Mouse (Mus musculus): ENCODE results near the gene Plxnc1. TPM values are rescaled to one million over a fixed set of nuclear protein-coding genes. Genes with fewer than 3 reads are reported as not detected.

The Plxnc1 gene
- total and polyA plus RNA-seq, 2 experiments = 2.7 to 13.9 TPM

DNA sequence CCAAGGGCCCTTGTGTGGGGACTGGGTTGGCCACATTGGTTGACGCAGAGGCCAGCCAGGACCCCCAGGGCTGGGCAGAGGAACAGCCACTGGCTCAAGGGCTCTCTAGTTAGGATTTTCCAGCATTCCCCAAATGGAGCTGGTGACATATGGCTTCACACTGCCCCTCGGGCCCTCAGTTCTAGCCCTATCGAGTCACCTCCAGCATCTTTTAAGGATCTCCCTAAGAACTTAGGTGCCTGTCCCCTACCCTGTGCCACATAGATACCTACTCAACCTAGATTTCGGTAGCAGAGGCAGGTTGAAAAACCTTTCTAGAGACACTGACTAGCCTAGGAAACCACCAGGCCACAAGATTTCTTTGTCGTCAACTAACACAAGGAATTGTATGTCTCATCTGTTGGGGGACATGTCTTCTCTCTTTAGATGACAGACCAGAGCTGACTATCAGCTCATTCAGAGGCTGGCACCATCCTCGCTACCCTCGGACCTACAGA is 115.9 kb downstream of the Plxnc1 start:
- TF ChIP-seq CTCF (IDR thresholded peaks at IDR 0.05; ENCODE audit: low read depth, low read length) (no peak), POLR2A (IDR thresholded peaks at IDR 0.05; ENCODE audit: extremely low read depth, insufficient read depth, low read length) (no peak)
- Histone ChIP-seq H3K9ac (ENCODE audit: low read depth, low read length) (no peak overlapping the region), H3K4me3 (ENCODE audit: insufficient read depth, low read depth, low read length) (no peak overlapping the region), H3K27me3 (ENCODE audit: control insufficient read depth, insufficient read depth, low read length) (no peaks in the 10 kb centered on the region), H3K36me3 (ENCODE audit: control insufficient read depth, insufficient read depth, low read length) (no peaks in the 10 kb centered on the region), H3K27ac (replicated peaks; ENCODE audit: insufficient read depth, low read depth, low read length) (no peak overlapping the region), H3K79me2 (ENCODE audit: control insufficient read depth, insufficient read depth, low read length) (no peaks in the 10 kb centered on the region), H3K4me1 (ENCODE audit: control insufficient read depth, insufficient read depth, low read length) (no peaks in the 10 kb centered on the region)
- DNase-seq (ENCODE audit: extremely low read depth, low read depth, low spot score) = no peak
- 93% methylated on average over 7 of the region's 7 CpGs for WGBS

DNA sequence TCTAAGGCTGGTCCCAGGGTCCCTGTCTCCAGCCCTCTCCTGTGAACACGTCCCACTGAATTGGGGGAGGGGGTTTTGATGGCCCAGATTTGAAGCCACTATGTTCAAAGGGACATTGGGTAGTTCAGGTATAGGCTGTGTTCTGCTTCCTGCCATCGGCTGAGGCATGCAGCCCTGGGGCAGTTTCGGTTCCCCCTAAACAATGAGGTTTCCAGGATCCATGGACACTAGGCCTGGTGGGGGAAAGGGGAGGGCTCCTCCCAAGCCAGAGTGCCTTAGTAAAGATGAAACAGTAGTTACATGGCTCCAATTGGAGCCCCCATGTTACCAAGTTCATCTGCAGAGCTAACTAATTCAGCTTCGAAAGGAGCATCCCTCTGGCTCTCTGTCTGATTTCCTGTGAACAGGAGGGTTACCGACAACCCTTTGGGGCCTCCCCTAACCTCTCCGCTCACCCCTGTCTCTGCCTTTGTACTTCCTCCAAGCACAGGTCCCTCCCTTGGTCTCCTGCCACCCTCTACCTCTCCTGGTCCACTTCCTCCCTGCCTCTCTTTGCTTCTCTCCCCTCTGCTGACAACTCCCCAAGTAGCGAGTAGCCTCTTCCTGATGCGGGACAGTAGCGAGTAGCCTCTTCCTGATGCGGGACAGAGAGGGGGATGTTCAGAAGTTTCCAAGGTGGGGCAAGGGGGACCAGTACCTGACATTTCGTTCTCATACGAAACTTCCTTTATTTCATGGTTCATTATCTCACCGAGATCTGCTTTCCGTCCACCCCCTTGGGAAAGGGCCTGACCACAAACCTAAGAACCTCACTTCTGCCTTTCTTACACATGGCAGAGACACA is 116.5 kb downstream of the Plxnc1 start:
- Histone ChIP-seq H3K4me3 (ENCODE audit: insufficient read depth, low read depth, low read length) (no peak overlapping the region), H3K27ac (replicated peaks; ENCODE audit: insufficient read depth, low read depth, low read length) (no peak overlapping the region), H3K36me3 (ENCODE audit: control insufficient read depth, insufficient read depth, low read length) (no peaks in the 10 kb centered on the region), H3K79me2 (ENCODE audit: control insufficient read depth, insufficient read depth, low read length) (no peaks in the 10 kb centered on the region), H3K9ac (ENCODE audit: low read depth, low read length) (no peak overlapping the region), H3K4me1 (ENCODE audit: control insufficient read depth, insufficient read depth, low read length) (no peaks in the 10 kb centered on the region), H3K27me3 (ENCODE audit: control insufficient read depth, insufficient read depth, low read length) (no peaks in the 10 kb centered on the region)
- TF ChIP-seq POLR2A (IDR thresholded peaks at IDR 0.05; ENCODE audit: extremely low read depth, insufficient read depth, low read length) (no peak), CTCF (IDR thresholded peaks at IDR 0.05; ENCODE audit: low read depth, low read length) (no peak)
- no peak for DNase-seq (ENCODE audit: extremely low read depth, low read depth, low spot score)
- 90% methylated on average over 14 of the region's 14 CpGs for WGBS

DNA sequence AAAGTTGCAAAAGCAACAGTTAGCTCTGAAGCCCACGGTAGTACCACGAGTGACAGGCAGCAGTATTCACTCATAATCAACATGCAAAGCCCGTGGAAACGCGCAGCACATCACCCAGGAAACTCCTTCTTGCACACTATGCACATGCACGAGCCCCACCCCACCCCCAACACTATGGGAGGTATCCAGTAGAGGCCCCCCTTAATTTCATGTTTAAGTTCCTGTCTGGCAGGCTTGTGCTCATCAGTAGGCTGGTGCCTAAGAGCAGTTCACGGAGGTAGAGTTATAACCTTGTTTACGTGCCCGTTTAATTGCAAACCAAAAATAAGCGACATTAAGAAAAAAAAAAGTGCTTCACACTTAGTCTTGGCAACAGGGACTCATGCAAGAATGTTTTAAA is 117.3 kb downstream of the Plxnc1 start:
- no peak for DNase-seq (ENCODE audit: extremely low read depth, low read depth, low spot score)
- TF ChIP-seq CTCF (IDR thresholded peaks at IDR 0.05; ENCODE audit: low read depth, low read length) (no peak), POLR2A (IDR thresholded peaks at IDR 0.05; ENCODE audit: extremely low read depth, insufficient read depth, low read length) (no peak)
- Histone ChIP-seq H3K27ac (replicated peaks; ENCODE audit: insufficient read depth, low read depth, low read length) (no peak overlapping the region), H3K9ac (ENCODE audit: low read depth, low read length) (no peak overlapping the region), H3K79me2 (ENCODE audit: control insufficient read depth, insufficient read depth, low read length) (no peaks in the 10 kb centered on the region), H3K27me3 (ENCODE audit: control insufficient read depth, insufficient read depth, low read length) (no peaks in the 10 kb centered on the region), H3K36me3 (ENCODE audit: control insufficient read depth, insufficient read depth, low read length) (no peaks in the 10 kb centered on the region), H3K4me3 (ENCODE audit: insufficient read depth, low read depth, low read length) (no peak overlapping the region), H3K4me1 (ENCODE audit: control insufficient read depth, insufficient read depth, low read length) (no peaks in the 10 kb centered on the region)
- 86% methylated on average over 10 of the region's 10 CpGs for whole genome bisulfite sequencing

DNA sequence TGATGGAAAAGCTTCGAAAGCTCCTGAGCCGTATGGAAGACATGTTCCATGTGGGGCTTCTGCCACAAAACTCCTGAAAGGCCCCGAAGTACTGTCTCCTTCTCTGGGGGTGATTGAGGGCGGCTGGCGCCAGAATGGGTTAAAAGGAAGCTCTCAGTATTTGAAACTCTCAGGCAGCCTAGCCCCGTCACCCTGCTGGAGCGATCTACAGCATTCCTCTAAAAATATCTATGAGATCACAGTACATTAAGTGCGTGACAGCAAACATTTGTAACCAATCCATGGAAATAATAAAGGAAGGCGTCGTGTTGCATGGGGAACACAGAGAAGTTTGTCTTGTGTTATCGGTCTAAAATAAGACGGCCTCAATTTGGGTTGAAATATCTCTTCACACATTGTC is 118.2 kb downstream of the Plxnc1 start:
- Histone ChIP-seq H3K9ac (ENCODE audit: low read depth, low read length) (no peak overlapping the region), H3K36me3 (ENCODE audit: control insufficient read depth, insufficient read depth, low read length) (no peaks in the 10 kb centered on the region), H3K27me3 (ENCODE audit: control insufficient read depth, insufficient read depth, low read length) (no peaks in the 10 kb centered on the region), H3K4me3 (ENCODE audit: insufficient read depth, low read depth, low read length) (no peak overlapping the region), H3K4me1 (ENCODE audit: control insufficient read depth, insufficient read depth, low read length) (no peaks in the 10 kb centered on the region), H3K27ac (replicated peaks; ENCODE audit: insufficient read depth, low read depth, low read length) (no peak overlapping the region), H3K79me2 (ENCODE audit: control insufficient read depth, insufficient read depth, low read length) (no peaks in the 10 kb centered on the region)
- TF ChIP-seq CTCF (IDR thresholded peaks at IDR 0.05; ENCODE audit: low read depth, low read length) (no peak), POLR2A (IDR thresholded peaks at IDR 0.05; ENCODE audit: extremely low read depth, insufficient read depth, low read length) (no peak)
- no peak for DNase-seq (ENCODE audit: extremely low read depth, low read depth, low spot score)
- 93% methylated on average over 12 of the region's 12 CpGs for WGBS

DNA sequence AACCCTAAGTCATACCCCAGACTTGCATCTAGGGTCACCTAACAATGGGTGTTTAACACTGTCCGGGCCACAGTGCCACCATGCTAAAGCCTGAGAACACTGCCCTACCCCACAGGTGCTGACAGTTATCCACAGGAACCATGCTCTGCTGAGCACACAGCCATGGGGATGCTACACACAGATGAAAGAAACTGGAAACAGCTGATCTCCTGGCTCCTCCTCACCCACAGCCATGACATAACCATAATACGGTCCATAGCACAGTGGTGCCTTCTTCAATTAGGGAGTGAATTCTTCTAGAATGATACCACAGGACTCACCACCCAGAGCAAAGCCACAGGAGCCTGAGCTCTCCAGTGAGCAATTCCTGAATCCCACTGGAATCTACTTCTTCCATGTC is 118.7 kb downstream of the Plxnc1 start:
- Histone ChIP-seq H3K79me2 (ENCODE audit: control insufficient read depth, insufficient read depth, low read length) (no peaks in the 10 kb centered on the region), H3K27ac (replicated peaks; ENCODE audit: insufficient read depth, low read depth, low read length) (no peak overlapping the region), H3K4me3 (ENCODE audit: insufficient read depth, low read depth, low read length) (no peak overlapping the region), H3K36me3 (ENCODE audit: control insufficient read depth, insufficient read depth, low read length) (no peaks in the 10 kb centered on the region), H3K9ac (ENCODE audit: low read depth, low read length) (no peak overlapping the region), H3K4me1 (ENCODE audit: control insufficient read depth, insufficient read depth, low read length) (no peaks in the 10 kb centered on the region), H3K27me3 (ENCODE audit: control insufficient read depth, insufficient read depth, low read length) (no peaks in the 10 kb centered on the region)
- WGBS = 95% methylated on average over 2 of the region's 2 CpGs
- DNase-seq (ENCODE audit: extremely low read depth, low read depth, low spot score) = no peak
- TF ChIP-seq POLR2A (IDR thresholded peaks at IDR 0.05; ENCODE audit: extremely low read depth, insufficient read depth, low read length) = no peak
- TF ChIP-seq CTCF (IDR thresholded peaks at IDR 0.05; ENCODE audit: low read depth, low read length) = no peak

Data from liver, adult 2 months (tissue).